Mouse (Mus musculus): ENCODE results near the gene Grm4. TPM values are rescaled to one million over a fixed set of nuclear protein-coding genes. Genes with fewer than 3 reads are reported as not detected.

The Grm4 gene
- total RNA-seq (2021) = under 1 TPM; 0.08 to 0.24 TPM
- long read RNA-seq, experiment 1 = 0 reads
- long read RNA-seq, experiment 2 = 0 reads

DNA sequence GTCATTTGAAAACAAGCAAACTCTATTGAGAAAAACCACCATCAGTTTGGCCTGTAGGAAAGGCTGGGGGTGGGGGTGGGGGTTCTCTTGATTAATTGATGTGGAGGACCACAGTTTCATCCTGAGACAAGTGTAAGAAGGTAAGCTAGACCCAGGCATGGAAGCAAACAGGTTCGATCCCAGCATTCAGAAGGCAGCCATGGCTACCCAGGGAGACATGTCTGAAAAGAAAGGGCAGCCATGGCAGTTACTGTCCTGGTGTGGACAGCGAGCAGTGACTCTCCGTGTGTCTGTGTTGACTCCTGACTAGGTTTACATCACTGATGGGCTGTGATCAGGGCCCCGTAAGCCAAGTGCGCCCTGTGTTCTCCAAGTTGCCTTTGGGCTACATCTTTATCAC, at the start of gene Grm4:
Gene Grm4, minus strand, starts transcription at position 101 of the 400 bp plus-strand sequence.
- no peak for DNase-seq

- no peak for DNase-seq
Observed at GRCm38 (mm10) chr17:27568228-27568627, 47.0 kb upstream of the Grm4 start.

DNA sequence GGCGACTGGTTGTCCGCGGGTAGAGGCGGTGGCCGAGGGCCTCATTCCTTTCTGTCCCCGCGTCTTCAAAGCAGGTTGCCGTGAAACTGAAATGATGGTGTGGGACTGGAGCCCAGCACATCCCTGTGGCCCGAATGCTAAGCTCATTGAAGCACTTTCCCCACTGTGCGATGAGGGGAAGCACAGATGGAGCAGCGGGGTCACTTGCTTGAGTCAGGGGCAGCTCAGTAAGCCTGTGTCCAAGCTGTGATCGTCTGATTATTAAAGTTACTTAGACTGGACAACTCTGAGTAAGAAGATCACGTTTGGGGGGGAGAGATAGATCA, 44.7 kb upstream of the Grm4 start:
- DNase-seq = no peak

DNA sequence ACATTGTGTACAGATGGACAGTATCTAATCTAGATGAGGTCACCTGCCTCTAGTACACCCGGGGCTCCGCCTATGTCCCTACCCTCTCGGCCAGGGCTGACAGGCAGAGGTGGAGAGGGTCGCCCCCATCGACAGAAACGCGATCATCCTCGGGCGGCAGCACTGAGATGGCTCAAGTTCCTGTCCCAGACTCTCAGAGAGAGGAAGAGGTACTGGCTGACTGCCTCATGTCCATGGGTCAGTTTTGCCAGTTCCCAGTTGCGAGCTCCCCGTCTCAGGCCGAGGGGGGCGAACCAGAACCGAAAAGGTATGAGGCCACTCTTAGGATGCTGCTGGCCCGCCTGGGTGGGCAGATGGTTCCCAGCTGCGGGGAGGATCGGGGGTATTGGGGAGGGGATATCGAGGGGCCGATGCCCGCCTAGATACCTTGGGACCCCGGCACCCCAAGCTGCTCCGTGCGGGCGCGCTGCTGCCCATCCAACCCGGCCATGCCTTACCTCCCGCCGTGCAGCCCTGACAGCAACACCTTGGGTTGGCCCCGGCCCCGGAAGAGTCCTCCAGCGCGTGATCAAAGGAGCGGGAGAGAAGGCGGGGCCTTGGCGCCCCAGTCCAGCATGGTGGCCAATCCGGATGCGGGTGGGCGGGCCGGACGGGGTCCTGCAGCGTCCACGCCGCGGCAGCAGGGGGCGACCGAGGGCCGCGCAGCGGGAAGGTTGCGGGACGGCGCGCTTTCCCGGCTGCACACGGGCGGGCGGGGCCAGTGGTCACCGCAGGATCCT, 44.1 kb upstream of the Grm4 start, which contains the start of gene AI413582:
Gene AI413582, minus strand, starts transcription at position 594 of the 779 bp plus-strand sequence.
- DNase-seq = peak; percentile 95

- no peak for DNase-seq
Observed at GRCm38 (mm10) chr17:27564391-27565162, 43.4 kb upstream of the Grm4 start.

DNA sequence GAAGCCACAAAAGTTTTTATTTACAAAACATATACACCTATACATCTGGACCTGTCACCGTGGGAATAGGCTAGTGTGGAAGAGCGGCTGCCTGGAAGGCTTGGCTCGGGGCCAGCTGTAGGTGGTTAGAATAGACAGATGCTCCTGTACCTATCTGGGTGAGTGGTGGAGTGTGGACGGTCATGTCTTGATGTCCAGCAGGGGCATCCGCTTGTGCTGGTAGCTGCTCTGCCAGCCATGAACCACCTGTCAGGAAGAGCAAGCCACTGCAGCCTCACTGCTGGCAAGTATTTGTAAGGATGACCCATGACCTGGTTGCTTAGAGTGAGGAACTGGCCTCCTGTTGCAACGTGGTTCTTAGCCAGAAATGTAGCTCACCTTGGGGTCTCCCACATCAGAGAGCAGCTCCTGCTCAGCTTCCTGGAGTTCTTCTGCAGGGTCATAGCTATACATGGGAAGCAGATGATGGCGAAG, 42.6 kb upstream of the Grm4 start:
- no peak for DNase-seq

DNA sequence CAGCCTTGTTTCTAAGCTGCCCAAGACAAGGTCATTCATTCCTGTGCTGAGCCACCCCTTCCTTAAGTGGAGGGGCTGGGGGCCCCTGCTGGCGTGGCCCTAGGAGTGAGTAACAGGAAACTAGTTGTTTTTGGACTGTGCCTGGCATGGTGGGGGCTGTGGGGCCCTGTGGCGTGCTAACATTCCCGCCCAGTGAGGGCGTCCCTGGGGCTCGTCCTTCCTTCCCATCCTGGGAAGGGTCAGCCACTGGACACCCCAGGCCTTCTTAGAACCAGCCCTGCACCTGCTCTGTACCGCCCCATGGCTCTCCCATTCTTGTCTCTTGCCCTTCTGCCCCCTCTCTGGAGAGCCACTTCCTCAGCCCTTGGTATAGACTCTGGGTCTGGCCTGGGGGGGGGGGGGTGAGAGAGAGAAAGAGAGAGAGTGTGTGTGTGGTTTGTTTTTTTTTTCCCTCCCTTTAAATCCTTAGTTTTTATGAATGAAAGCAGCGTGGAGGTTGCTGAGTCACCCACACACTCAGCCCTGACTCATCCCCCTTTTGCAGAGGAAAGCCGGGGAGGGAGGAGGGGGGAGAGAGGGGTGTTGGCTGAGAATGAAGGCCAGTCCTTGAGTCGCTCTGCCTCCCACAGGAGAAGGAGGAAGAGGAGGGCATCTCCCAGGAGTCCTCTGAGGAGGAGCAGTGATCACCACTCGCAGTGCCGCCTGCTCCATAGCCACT, 40.8 kb upstream of the Grm4 start:
- no peak for DNase-seq

DNA sequence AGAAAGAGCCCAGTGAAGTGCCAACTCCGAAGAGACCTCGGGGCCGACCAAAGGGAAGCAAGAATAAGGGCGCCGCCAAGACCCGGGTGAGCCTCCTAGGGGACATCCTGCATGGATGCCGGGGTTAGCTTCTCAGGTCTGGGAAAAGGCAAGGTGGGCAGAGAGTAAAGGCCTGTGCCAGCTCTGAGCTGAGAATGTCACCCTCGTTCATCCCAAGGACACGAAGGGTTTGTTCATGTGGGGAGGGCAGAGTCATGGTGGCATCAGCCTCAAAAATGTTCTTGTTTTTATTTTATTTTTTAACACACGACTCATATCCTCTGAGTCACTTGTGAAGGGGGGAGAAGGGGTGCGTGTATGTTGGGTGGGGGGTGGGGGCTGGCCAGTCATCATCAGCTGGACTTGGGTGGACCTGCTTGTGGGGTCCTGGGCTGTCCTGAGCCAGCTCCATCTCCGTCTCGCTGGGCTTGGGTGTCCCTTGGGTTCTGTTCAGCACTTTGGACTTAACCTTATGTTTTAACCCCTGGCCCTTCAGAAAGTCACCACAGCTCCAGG, 39.8 kb upstream of the Grm4 start:
- DNase-seq = no peak

DNA sequence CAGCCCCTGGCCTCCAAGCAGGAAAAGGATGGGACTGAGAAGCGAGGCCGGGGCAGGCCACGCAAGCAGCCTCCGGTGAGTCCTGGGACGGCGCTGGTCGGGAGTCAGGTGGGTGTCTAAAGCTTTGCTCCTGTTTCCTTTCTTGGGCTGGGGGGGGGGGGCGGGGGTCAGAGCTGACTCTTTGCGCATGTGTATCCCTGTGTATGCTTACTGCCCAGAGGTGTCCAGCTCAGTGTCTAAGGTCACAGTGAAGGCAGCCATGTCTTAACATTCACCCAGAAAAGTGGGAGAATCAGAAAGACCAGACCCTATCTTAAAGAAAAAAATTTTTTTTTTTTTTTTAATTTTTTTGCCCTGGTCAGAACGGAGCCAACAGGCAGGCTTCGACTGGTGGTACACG, 38.4 kb upstream of the Grm4 start:
- DNase-seq = no peak

DNA sequence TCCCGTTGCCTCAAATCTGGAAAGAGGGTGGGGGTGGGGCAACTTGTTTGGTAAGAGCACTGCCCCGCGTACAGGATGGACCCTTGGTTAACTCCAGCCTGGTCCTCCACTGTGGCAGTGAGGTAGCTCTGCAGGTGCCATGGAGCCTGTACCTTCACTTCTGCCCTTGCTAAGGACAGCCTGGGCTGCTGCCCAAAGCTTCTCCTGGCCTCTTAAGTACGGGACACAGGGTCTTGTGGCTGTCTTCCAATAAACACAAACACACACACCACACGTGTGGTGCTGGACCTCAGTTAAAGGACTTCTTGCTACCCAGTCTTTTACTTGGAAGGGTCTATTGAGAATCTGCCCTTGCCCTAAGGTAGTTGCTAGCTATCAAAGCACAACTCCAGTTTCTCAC, 37.6 kb upstream of the Grm4 start:
- DNase-seq = no peak

DNA sequence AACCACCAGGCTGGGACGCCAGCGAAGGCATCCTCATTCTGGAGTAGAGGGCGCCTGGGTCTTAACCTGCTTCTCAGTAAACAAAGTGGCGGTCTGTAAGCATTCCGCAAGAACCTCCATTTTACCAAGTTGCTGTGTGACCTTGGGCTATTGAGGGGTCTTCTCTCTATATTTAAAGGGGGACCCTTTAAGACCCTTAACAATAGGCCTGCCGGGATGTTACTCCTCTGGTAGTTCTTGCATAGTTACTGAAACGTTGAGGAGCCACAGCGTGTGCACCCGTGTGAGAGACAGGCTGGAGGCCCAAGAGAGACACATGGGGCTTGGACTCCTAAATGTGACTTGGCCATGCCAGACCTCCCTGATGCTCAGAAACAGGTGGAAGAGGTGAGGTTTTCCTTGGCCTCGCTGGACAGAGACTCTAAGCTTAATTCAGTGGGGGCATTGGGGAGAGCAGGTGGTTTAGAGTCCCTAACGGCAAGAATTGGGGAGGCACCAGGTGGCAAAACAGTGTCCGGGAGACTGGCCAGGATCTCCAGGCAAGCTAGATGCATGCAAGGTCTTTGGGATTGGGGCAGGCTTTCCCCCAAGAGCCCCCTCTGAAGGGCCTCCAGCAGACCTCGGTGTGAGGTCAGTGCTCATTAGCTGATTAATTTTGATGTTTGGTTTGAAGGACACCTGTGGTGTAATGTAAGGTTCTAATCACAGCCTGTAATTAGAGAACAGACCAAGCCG, 36.9 kb upstream of the Grm4 start:
- no peak for DNase-seq

DNA sequence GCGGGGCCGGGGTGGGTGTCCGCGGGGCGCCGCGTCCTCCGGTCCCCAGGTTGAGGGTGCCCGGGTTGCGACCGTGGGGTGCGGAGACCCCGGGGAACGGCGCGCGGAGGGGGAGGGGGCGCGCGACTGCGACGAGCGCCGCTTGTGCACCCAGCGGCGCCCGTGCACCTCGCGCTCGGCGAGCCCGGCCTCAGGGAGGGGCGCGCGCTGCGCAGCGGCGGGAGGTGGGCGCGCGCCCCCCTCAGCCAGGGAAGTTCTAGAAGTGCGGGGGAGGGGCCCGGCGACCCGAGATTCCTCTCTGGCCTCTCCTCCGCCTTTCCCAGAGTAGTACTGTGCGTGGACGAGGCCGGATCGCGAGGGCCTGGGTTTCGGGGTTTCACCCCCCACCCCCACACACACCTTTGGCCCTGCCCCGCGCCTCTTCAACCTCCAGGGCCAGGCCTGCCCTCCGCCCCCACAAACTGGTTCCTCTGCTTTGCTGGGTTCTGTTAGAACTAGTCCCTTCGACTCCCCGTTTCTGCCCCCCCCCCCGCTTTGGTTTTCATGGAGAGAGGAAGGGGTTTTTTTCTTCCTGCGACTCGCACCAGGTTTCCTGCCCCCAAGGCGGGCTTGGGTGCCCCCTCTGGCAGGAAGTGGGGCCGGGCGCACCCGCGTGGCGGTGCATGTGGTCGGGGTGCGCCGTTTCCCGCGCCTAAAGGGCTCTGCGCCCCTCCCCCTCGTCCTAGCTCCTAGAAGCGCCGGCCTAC, 36.2 kb upstream of the Grm4 start:
- DNase-seq = peak; percentile 34

DNA sequence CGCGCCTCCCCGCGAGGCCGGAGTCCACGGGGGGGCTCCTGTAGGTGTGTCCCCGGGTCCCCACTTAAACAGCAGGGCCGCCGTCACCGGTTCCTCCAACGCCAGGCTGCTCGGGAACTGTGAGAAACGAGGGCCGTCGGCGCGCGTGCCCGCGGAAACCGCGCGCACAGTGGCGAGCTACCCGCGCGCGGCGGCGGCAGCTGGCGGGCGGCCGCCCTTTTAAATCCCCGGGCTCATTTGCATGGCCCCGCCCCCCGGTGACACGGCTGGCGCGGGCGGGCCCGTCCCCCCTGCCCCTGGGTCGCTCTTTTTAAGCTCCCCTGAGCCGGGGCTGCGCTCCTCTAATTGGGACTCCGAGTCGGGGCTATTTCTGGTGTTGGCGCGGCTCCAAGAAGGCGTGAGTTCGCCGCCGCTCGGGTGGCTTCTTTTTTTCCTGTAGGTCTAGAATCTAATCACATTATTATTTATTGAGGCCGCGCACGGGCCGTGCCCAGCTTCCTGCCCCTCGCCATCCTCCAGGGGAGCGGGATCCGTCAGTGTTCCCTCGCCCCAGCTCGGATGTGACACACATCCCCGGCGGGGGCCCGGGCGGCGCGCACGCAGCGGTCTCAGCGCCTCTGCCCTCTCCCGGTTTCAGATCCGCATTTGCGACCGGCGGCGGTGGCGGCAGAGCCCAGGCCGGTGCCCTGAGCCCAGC, 35.3 kb upstream of the Grm4 start, which contains the start of gene Hmga1:
Gene Hmga1, plus strand, starts transcription at position 183 of the 697 bp plus-strand sequence.
- peak; percentile 87 for DNase-seq

GRCm38 (mm10) chr17:27555512-27556172, 34.4 kb upstream of the Grm4 start:
- peak; percentile 65 for DNase-seq

DNA sequence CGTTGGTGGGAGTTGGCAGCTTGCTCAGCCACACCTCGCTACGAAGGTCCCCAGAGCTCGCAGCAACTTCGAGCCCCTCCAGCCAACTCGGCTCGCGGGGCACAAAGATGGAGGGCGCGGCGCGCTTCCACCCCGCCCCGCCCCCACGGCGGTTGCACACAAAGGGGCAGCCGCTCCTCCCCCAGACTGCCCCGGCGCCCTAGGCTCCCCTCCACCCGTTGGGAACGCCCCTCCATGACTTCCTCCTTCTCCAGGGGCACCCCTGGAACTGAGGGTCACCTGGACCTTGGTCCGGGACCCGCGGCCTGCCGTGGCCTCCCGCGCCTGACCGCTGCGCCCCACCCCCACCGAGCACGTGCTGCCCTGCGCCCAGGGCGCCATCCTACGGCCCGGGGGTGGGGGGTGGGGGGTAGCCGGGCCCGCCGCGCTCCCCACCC, 33.9 kb upstream of the Grm4 start:
- DNase-seq = peak; percentile 32

DNA sequence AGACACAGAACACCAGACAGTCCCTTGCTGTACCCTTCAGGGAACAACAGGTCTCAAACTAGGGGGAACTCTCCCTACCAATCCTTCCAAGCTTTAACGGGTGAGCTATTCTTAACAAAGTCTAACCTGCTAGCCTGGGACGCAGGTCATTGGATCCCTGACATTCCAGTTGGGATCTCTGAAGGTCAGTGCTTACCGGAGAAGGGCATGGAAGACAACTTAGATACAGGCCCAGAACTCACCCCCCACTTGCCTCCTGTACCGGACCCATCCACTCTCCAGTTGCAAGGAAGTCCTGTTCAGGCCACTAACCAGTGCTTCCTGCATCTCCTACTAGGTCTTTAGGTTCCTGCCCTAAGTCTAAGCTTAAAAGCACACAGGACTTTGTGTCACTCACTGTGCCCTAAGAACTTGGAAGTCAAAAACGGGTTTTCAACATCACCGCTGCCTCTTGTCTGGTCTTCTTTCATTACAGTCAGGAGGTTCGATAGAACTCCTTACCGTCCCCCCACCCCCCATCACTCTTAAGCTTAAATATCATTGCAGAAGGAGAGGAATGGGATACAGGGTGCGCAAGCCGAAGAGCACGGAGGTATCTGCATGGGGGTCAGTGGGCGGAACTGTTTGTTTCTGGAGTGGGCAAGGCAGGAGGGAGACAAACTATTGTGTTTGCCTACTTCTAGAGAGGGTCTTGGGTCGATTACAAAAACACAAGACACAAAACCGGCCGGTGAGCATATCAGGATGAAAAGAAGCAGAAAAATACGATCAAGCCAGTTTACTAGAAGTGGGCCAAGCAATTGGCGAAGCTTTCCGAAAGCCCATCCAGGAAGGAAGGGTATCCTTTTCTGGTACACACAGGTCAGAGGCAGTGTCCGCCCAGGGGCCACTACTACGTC, 33.1 kb upstream of the Grm4 start:
- no peak for DNase-seq

- peak; percentile 40 for DNase-seq
Observed at GRCm38 (mm10) chr17:27552215-27553201, 31.3 kb upstream of the Grm4 start.
